Mouse (Mus musculus) CD4-positive, CD25-positive, alpha-beta regulatory T cell, adult 2 months (primary cell): Measurements from ENCODE around the gene Rftn1.
A peak's percentile ranks its signal among the peaks of the same experiment; 100 is the strongest.

Experiments
- DNase-seq: peaks from one replicate; pipeline ENCODE4 v3.0.0-alpha.2; 2012; ENCODE audit warnings: low read depth, low spot score

Gene Rftn1

DNA sequence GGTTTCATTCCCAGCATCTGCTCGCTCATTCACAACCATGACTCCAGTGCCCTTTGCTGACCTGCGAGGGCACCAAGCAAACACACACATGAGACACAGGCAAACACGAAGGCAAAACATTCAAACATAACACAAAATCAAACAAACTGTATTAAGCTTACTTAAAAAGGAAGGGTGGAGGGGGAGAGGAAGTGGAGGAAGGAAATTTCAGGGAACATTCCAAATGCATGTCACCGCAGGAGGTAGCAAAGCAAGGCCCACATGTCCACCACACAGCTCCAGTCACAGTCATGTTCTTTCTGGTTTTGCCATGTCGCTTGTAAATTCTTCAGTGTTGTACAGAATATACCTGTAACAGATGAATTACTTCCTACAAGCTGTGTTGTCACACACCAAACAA lies 207.0 kb downstream of the Rftn1 start:
- no peak for DNase-seq

DNA sequence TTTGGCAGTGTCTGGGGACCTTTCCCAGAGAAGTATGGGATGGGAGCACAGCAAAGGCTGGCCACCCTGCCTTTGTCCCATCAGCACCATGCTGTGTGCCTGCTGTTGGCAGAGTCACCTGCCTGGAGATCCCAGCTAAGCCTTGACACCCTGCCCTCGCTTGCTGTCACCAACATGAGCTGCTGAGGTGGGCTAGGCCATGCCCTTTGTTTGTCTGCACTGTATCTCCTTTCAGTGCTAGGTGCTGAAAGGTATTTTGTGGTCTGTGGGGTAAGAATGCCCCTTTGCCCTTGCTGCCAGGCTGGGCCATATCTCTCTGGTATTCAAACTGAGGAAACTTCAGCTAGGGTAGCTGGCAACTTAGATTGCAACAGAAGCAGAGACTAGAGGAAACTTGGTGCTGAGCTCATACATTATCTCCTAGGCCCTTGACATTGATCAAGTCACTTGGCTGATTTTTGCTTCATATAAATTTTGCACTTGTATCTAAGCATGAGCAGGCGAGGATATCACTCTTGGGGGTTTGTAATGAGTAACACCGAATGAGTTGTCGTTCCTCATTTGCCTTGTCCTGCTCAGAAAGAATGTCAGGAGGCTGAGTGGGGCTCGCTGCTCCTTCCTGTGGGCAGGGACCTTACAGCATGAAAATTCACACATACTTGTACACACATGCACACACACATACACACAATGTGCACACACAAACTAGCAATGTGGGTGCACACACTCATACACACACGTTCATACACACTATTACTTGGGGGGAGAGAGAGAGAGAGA lies 207.7 kb downstream of the Rftn1 start:
- DNase-seq: no peak

DNA sequence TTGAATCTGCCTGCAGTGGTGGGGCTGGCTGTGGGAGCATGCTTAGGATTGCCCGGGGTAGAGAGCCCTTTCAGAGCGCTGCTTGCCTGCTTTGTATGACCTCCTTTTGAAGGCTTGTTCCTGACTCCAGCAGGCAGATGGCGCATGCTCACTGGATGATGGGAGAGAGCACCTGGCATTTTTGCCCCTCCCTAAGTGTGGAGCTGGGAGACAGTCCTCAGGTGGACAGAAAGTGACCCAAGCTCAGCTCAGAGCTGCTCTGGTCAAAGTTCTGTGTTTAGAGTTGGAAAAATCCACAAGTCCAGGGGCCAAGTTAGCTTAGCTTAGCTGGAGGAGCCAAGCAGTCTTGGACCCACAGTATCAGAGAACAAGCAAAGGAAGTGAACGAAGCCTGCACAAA lies 208.9 kb downstream of the Rftn1 start:
- no peak for DNase-seq

DNA sequence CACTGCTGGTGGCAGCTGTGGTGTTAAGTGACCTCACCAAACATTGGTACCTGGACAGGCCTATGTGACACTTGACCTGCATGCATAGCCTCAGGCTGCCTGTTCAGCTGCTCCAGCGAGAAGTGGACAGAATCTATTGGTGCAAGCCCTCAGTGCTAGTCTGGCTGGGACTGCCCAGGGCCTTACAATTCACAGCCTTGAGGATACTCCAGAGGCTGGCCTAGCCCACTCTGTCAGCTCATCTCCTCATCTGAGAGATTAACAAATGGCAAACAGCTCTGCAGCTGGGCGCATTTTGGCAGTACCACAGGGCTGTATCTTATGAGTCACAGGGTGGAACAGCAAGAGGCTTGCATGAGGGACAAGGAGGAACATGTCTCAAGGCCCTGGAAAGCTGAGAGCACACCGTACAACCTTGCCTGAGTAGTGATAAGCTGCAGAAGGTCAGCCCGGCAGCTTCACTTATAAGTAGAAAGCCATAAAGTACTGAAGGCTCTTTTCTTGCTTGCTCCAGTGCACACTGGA lies 210.7 kb downstream of the Rftn1 start:
- no peak for DNase-seq

DNA sequence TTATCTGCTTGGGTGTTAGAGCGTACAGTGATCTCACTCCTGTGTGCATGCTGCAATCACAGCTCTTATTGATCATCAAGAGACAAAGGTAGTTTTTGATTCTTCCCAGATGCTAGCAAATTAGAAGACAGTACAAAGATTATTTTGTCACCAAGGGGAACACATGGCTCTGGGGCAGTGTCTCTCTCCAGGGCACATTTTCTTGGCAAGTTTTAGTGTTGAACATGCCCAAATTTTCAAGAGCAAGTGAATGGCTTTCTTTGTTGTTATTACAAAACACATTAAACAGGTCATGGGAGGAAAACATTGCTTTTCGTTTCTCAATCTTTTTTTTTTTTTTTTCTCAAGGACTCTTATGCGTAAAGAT lies 213.1 kb downstream of the Rftn1 start:
- DNase-seq: no peak

DNA sequence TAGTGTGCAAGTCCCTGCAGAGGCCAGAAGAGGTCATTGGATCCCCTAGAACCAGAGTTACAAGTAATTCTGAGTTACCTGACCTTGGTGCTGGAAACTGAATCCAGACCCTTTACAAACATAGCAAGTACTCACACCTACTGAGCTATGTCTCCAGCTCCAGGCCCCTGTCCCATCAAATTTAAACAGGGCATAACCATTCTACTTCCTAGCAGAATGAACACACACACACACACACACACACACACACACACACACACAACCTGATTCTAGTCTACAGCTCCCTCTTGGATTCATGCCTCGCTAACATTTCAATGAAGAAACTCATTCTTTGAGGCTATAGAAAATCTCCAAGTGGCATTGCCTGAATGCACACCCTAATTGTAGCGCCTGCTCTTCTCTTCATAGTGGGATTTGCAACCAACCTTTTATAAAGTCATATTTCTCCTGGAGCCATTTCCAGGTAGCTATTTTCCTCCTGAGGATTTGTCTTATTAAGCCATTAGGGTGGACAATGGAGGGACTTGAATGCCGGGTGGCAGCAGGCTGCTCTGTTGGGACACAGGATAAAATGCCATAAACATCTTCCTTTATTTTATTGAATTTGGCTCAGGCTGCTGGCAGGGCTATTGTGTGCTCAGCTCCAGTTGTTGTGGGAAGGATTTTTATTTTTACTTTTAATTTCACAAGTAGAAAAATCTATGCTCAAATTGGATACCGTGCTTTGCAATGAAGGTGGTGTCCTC lies 213.6 kb downstream of the Rftn1 start:
- DNase-seq: no peak

DNA sequence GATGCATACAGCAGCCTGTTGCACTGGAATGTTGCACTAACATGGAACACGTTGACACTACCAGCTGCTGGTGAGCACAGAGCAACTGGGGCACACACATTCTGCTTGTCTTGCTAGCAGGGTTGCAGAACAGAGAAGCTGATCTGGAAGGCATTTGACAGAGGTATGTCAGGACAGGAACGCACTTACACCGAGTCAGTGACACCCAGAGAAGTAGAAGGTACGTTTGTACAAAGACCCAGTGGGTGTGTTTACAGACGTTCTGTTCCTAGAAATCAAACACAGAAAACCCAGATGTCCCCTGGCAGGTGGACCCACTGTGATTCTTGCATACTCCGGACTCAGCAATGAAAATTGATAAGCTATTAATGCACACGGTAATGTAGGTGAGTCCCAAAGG lies 215.0 kb downstream of the Rftn1 start:
- DNase-seq: no peak

DNA sequence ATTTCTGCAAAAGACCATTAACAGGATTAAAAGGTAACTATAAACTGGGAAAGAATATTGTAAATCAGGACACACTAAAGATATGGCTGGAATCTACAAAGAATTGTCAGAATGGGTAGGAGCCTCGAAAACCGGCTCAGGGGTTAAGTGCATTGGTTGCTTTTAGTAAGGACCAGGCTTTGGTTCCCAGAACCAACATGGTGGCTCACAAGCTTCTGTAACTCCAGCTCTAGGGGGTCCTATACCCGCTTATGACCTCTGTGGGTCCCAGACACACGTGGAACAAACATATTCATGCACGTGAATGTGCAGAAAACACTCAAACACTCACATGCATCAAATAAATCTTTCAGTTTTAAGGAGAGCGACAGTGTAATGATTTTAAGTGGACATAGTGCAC lies 215.5 kb downstream of the Rftn1 start:
- DNase-seq: no peak

DNA sequence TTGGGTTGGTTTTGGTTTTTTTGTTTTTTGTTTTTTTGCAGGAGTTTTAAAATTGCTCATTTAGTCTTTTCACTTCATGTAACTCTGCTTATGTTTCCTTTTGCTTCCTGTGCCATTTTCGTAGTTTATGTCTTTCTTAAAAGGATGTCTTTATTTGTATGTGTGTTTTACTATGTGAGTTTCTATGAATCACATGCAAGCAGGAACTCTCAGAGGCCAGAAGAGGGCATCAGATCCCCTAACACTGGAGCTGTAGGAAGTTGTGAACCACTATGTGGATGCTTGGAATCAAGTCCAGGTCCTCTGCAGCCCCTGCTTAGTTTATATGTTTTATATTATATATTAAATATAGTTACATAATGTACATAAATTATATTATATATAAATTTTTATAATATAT lies 218.3 kb downstream of the Rftn1 start:
- no peak for DNase-seq

DNA sequence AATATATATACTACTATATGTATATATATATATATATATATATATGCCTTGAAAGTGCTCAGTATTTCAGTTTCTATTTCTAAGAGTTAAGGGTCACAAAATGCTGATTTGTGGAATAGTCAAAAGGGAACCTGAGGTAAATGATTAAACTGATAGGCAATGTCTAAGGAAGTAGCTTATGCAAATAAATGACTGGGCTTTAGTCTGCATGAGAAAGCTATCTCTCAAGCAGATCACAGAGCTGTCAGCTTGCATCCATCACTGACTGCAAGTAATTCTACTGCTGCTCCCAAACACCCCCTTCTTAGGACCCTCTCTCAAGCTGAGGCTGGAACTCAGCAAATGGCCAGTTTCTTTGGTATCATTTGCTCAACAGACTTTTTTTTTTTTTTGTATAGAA lies 219.4 kb downstream of the Rftn1 start:
- no peak for DNase-seq

DNA sequence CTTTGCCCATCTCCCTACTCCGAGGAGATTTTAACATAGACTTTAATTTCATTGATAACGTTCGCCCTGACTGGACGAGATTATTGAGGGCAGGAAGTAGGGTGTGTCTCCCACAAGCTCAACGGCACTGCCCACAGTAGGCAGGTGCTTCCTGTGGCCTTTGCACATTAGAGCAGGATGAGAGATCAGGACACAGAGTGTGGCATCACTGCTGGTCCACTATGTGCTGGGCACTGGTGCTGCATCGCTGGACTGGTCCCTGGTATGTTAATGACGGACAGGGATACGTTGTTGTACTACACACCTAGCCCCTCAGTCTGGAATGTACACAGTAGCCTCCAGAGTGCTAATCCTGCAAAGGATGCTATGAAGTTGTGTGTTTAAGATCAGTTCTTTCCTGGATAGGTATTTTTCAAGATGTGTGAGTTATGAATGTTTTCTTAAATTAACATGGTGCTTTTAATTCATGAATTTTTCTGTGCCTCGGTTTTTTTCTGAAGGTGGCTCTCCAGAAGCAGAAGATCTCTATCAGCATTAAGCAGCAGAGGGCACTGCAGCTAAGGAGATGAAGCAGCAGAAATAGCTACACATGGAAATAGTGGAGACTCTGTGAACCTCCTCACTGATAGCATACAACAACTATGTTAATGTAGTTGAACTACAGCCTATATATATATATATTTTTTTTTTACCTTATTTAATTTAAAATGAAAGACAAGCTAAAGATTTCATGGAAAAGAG lies 221.8 kb downstream of the Rftn1 start:
- peak; percentile 79 for DNase-seq

DNA sequence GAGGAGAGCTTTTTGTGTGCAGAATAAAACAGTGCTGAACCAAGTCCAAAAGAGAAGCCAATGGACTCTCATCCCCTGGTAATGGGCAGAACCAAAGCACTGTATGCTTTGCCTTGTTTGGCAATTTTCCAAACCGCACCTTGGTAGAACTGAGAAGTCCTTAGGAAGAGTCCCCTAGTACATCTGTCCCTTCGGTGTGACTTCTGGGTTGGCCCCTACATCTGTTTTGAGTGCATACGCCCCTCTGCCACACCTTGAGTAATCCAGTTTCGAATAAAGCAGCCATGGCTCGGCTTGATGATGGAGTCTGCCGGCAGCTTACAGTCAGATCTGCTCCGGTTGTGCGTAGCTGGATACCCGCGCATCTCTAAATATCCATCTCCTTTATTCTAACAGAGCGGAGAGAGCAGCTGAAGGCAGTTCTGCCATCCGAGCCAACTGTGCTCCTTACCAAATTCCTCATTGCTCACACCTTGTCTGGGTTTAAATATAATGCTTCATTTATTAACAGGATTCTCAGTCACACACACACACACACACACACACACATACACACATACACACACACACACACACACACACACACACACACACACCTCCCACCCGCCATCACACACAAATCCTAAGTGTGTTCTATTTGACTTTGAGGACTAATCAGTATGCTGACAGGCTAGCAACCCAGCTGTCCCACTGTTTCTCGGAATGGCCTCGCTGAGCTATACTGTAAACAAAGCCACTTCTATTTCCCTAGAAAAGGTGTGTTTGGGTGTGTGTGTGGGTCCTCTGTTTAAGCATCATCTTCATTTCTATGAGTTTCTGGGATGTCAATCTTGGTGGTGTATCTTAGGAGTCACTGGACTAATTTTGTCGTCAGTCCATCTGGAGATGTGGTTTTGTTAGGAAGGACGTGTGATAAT lies 224.4 kb downstream of the Rftn1 start:
- no peak for DNase-seq

DNA sequence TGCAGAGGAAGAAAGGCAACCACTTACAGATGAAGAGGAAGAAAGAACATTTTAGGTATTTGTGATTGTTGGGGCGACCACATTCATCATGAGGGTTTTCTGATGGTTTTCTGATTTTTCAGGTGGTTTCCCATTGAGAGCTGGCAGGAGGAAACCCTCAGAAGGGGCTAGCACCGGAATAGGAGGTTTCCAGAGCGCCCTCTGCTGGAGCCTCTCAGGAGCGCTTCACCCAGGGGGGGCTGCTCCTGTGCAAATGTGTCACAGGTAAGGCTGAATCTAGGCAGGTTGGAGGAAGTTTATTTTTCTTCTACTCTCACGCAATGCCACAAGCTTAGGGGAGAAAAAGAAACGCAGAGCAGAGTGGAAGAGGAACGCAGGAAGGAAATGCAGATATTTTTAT lies 225.4 kb downstream of the Rftn1 start:
- peak; percentile 32 for DNase-seq

DNA sequence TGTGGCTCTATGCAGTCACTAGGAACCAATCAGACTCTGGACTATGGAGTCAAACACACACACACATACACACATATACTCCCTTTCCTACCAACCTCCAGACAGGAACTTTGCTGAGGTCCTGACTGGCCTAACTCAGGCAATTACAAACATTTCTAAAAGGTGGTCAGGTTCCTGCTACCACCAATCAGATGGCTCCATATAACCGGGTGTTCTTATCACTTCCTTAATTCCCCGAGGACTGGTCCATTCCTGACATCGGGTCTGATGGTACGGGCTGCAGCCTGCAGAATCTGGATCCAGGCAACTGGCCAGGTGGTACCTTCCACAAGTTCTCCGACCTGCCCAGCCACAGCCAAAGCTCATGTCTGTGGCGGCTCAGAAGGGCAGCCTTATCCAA lies 226.0 kb downstream of the Rftn1 start:
- DNase-seq: no peak

DNA sequence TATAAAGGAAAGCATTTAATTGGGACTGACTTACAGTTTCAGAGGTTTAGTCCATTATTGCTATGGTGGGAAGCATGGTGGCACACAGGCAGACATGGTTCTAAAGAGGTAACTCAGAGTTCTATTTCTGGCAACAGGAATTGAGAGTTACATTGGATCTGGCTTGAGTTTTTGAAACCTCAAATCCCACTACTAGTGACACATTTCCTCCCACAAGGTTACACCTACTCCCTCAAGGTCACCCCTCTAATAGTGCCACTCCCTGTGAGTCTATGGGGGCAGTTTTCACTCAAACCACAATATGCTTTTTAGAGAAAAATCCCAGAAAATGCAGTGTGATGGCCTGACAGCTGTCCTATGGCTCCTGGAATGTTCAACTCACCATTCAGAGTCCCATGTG lies 231.5 kb downstream of the Rftn1 start:
- DNase-seq: no peak

DNA sequence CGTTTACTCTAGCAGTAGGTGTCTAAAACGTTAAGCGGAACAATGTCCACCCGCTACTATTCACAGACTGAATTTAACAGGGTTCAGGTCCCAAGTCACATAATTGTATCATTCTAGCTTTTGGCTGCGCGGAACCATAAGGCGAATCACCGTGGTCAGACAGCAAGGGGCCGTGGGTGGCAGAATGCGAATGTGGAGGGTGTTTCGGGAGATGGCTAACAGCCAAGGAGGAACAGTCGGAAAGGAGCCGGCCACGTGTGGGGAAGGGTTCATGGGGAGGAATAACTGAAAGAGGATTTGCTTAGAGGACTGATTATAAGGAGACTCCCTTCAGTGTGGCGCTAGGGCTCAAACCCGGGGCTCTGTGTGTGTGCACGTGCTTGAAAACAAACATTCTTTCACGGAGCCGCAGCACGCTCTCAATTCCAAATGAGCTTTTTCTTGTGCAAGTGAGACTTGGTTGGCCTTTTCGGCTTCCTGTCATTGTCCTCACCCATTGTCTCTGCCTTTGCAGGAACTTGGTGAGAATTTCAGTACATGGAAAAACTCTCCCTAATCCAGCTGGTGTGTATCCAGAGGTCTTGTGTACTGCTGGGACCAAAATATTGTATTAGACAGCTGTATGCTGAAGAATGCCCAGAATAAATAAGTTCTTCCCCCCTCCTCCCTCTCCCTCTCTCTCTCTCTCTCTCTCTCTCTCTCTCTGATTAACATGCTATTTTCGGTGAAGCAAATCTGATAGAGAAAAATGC lies 238.4 kb downstream of the Rftn1 start:
- no peak for DNase-seq

DNA sequence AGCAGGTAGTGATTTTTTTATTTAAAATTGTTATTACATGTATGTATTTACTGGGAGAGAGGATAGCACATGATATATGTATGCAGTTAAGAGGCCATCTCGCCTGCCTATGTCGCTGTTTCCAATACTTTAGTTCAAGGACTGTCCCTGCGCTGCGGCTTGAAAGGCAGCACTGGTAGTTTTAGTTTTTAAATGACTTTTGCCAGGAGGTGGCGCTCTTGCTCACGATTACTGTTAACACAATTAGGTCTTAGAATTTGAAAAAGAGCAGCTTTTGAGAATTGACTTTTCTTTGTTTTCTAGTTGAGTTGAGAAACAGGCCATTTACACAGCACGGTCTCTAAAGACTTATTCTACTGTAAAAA lies 239.0 kb downstream of the Rftn1 start:
- DNase-seq: peak; percentile 83

DNA sequence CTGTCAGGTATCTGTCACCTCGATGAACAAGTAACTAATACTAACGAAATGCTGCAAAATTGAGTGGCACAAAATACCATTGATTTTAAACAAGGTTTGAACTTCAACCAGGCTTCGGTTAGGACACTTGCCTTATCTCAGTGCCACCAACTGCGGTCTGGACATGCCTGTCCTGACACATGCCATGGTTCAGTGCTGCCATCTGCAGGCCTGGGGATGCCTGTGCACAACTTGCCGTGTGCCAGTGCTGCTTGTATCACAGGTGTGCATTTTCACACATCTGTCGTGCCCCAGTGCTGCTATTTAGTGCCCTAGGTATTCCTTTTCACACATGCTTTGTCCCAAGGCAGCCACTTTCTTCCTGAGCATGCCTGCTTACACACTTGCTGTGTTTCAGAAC lies 247.8 kb downstream of the Rftn1 start:
- DNase-seq: peak; percentile 42
